Mouse (Mus musculus) forebrain, postnatal 0 days (tissue): ENCODE data around the gene Tmub2. TPM values are rescaled to one million over a fixed set of nuclear protein-coding genes. Genes with fewer than 3 reads are reported as not detected.
"Not testable (repeated sequence)": the region's sequence is repeated elsewhere in the genome, so short reads cannot be mapped to it uniquely, and the experiment has no call there.

Source experiments
- ATAC-seq: fragments of 200-750 bp; cut with Nextera tagmentation; 2 replicates; pipeline ENCODE4 v1.8.0; 2017; ENCODE audit warnings: mild to moderate bottlenecking, moderate library complexity
- DNase-seq: peaks from one replicate; pipeline ENCODE4 v3.0.0-alpha.2; 2015
- H3K27ac ChIP-seq: fragments of 300-500 bp; sonication (generic); 2 replicates; pipeline ENCODE4 v1.5.1; 2014; ENCODE audit warnings: low read depth, mild to moderate bottlenecking, antibody characterized with exemption, low read length, moderate library complexity, mixed read lengths
- H3K27me3 ChIP-seq: fragments of 300-500 bp; sonication (generic); 2 replicates; pipeline ENCODE4 v1.6.1; 2014; ENCODE audit warnings: mild to moderate bottlenecking, low read length, mixed read lengths; ENCODE audit not compliant: insufficient read depth
- H3K36me3 ChIP-seq: fragments of 300-500 bp; sonication (generic); 2 replicates; pipeline ENCODE4 v1.6.1; 2014; ENCODE audit warnings: mild to moderate bottlenecking, moderate library complexity; ENCODE audit not compliant: insufficient read depth
- H3K4me1 ChIP-seq: fragments of 300-500 bp; sonication (generic); 2 replicates; pipeline ENCODE4 v1.6.1; 2014; ENCODE audit warnings: antibody characterized with exemption; ENCODE audit not compliant: insufficient read depth
- H3K4me2 ChIP-seq: fragments of 300-500 bp; sonication (generic); 2 replicates; pipeline ENCODE4 v1.6.1; 2014; ENCODE audit warnings: low read depth, mild to moderate bottlenecking, moderate library complexity
- H3K4me3 ChIP-seq: fragments of 300-500 bp; sonication (generic); 2 replicates; pipeline ENCODE4 v1.5.1; 2014; ENCODE audit warnings: low read depth, low read length, mixed read lengths
- H3K9ac ChIP-seq: fragments of 300-500 bp; sonication (generic); 2 replicates; pipeline ENCODE4 v1.6.1; 2014; ENCODE audit warnings: mild to moderate bottlenecking
- H3K9me3 ChIP-seq: fragments of 300-500 bp; sonication (generic); 2 replicates; pipeline ENCODE4 v1.6.1; 2016; ENCODE audit warnings: low read length
- CTCF ChIP-seq: sonication (generic); IDR thresholded peaks from 2 replicates; pipeline ENCODE4 v1.5.1; 2016; ENCODE audit warnings: antibody characterized with exemption, control low read depth, low read depth
- WGBS: fragments of 180-500 bp; shearing (Covaris S2); extraction: QIAGEN DNeasy Blood & Tissue Kit; methylation state at CpG from one replicate; pipeline ENCODE4 v1.1.7; 2014; 5-methylcytosine and 5-hydroxymethylcytosine counted together
- polyA plus RNA-seq: library from polyadenylated mRNA; unstranded; fragments of >200 nt; fragmentation: Nextera tagmentation; extraction: Ambion mirVana; gene quantifications from 2 replicates; pipeline ENCODE4 v1.2.1, GENCODE M21; 2015
- total RNA-seq: library from RNA; depleted of rRNA; stranded (reverse); fragments of >200 nt; gene quantifications from 2 replicates; pipeline ENCODE4 v1.2.3, GENCODE M21; 2014

Tmub2 gene
- total and polyA plus RNA-seq, 2 experiments from 2014 or later = 67.0 to 72.5 TPM

DNA sequence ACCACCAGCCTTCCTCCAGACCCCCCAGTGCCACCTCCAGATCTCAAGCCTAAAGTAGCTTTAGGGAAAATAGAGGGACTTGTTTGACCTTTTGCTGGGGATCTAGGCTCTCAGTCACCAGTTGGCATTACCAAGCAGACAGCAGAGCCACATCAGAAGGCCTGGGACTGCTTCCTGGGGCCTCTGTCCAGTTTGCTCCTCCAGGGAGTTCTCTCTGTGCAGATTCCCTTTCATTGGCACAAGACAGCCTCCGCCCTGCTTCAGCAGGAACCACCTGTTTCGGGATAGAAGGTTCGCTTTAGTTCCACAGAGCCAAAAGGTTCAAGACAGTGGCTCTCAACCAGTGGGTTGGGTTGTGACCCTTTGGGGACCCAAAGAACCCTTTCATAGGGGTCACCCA lies 5.1 kb upstream of the Tmub2 start:
- Histone ChIP-seq H3K9me3 (no peaks in the 10 kb centered on the region), H3K9ac (no peak overlapping the region), H3K4me1 (no peaks in the 10 kb centered on the region), H3K36me3 (no peaks in the 10 kb centered on the region), H3K4me2 (no peak overlapping the region), H3K27ac (no peak overlapping the region), H3K27me3 (peaks cover 4% of the 10 kb centered on the region; the same call in 1 of the 2 replicates), H3K4me3 (no peak overlapping the region)
- ATAC-seq = no peak
- TF ChIP-seq CTCF = no peak
- no peak for DNase-seq
- 93% methylated on average over 3 of the region's 3 CpGs for WGBS

DNA sequence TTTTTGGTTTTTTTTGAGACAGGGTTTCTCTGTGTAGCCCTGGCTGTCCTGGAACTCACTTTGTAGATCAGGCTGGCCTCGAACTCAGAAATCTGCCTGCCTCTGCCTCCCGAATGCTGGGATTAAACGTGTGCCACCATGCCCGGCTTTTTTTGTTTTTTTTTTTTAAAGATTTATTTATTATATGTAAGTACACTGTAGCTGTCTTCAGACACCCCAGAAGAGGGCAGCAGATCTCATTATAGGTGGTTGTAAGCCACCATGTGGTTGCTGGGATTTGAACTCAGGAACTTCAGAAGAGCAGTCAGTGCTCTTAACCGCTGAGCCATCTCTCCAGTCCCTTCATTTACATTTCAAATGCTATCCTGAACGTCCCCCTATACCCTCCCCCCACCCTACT lies 4.5 kb upstream of the Tmub2 start:
- H3K27me3 ChIP-seq, H3K9ac ChIP-seq, DNase-seq, H3K4me2 ChIP-seq, H3K4me3 ChIP-seq, H3K36me3 ChIP-seq, ATAC-seq, H3K9me3 ChIP-seq, H3K4me1 ChIP-seq, H3K27ac ChIP-seq: not testable (repeated sequence)
- WGBS = 66% methylated on average over 6 of the region's 6 CpGs

GRCm38 (mm10) chr11:102283922-102284321 lies 809 bp upstream of the Tmub2 start:
- peak overlapping the region; percentile 79; the same call in 1 of the 2 replicates for H3K4me2 ChIP-seq
- H3K4me3 ChIP-seq = no peak overlapping the region; the same call in 1 of the 2 replicates
- no peak; the same call in 1 of the 2 replicates for TF ChIP-seq CTCF
- H3K36me3 ChIP-seq = peaks cover 17% of the 10 kb centered on the region
- WGBS = 93% methylated on average over 6 of the region's 6 CpGs
- no peak overlapping the region for H3K9ac ChIP-seq
- peaks cover 11% of the 10 kb centered on the region; the same call in 1 of the 2 replicates for H3K4me1 ChIP-seq
- ATAC-seq = no peak
- H3K9me3 ChIP-seq = no peaks in the 10 kb centered on the region
- no peak for DNase-seq
- H3K27me3 ChIP-seq = no peaks in the 10 kb centered on the region
- H3K27ac ChIP-seq = no peak overlapping the region

DNA sequence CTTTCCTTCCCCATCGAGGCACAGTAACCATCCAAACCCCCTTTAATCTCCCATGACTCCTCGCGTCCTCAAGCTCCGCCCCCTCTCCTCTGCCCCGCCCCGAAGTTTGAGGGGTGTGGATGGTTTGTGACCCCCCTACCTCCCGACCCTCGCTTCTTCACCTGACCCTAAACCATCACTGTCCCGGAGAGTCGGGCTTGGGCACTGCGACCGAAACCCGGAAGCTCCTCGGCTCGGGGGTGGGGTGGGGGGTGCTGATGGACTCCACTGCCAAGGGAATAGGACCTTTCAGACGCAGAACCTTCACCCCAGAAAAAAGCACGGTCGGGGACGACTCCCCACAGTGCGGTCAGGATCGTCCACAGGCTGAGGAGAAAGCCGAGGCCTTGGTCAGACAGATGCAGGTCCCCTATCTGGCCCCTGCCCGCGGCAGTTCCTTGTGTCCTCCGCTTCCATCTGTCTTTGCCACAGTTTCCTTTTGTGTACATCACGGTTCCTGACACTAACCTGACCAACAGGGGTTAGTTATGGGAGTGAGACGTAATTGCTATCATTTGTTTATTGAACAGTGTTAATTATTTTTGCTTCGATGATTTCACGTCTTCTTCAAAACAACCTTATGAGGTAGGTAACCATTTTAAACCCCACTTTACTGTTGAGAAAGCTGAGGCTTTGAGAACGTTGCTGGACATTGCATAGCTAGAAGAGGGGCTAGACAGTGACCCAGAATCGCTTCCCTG lies 534 bp downstream of the Tmub2 start:
- Histone ChIP-seq H3K4me2 (peak overlapping the region; percentile 79), H3K9me3 (no peaks in the 10 kb centered on the region), H3K27ac (peak overlapping the region; percentile 81), H3K9ac (peak overlapping the region; percentile 70), H3K4me3 (peak overlapping the region; percentile 73), H3K36me3 (peaks cover 27% of the 10 kb centered on the region), H3K4me1 (peaks cover 11% of the 10 kb centered on the region; the same call in 1 of the 2 replicates), H3K27me3 (no peaks in the 10 kb centered on the region)
- no peak for DNase-seq
- WGBS = 5% methylated on average over 31 of the region's 31 CpGs
- TF ChIP-seq CTCF = no peak
- ATAC-seq = peak; percentile 57

GRCm38 (mm10) chr11:102287485-102287884 lies 2.8 kb downstream of the Tmub2 start:
- Histone ChIP-seq H3K4me1 (peaks cover 11% of the 10 kb centered on the region; the same call in 1 of the 2 replicates), H3K4me2 (no peak overlapping the region), H3K27ac (no peak overlapping the region), H3K36me3 (peaks cover 47% of the 10 kb centered on the region), H3K27me3 (no peaks in the 10 kb centered on the region), H3K9me3 (no peaks in the 10 kb centered on the region), H3K9ac (no peak overlapping the region), H3K4me3 (no peak overlapping the region)
- TF ChIP-seq CTCF = no peak
- DNase-seq (no peak), ATAC-seq (no peak)
- 85% methylated on average over 8 of the region's 8 CpGs for WGBS

DNA sequence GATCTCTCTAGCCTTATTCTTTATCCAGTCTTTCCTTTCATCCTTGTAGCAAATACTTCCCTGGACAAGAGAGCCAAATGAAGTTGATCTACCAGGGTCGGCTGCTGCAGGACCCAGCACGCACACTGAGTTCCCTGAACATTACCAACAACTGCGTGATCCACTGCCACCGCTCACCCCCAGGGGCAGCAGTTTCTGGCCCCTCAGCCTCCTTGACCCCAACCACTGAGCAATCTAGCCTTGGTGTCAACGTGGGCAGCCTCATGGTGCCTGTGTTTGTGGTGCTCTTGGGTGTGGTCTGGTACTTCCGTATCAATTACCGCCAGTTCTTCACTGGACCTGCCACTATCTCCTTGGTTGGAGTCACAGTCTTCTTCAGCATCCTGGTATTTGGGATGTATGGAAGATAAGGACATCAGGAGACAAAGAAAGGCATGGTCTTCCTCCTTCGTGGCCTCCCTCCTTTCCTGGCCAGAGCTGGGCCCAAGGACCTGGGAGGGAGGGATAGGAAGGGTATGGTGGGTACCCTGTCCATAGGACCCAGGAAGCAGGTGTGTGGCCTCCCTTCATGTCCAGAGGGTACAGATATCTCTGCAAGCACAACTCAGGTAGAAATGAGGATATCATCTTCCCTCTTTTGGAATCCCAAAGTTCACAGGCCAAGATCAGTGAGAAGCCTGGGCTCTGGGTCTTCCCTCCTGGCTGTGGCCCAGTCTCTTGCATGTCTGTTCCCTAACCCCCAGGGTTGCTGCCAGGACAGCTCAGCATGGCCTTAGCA lies 3.5 kb downstream of the Tmub2 start:
- no peaks in the 10 kb centered on the region for H3K9me3 ChIP-seq
- H3K4me1 ChIP-seq = peaks cover 11% of the 10 kb centered on the region; the same call in 1 of the 2 replicates
- no peak overlapping the region for H3K27ac ChIP-seq
- WGBS = 87% methylated on average over 8 of the region's 8 CpGs
- no peak overlapping the region for H3K9ac ChIP-seq
- H3K4me2 ChIP-seq = no peak overlapping the region
- no peaks in the 10 kb centered on the region for H3K27me3 ChIP-seq
- no peak overlapping the region for H3K4me3 ChIP-seq
- DNase-seq (no peak), ATAC-seq (no peak)
- peak; percentile 23; the same call in 1 of the 2 replicates for TF ChIP-seq CTCF
- peaks cover 54% of the 10 kb centered on the region for H3K36me3 ChIP-seq

GRCm38 (mm10) chr11:102288913-102289312 lies 4.2 kb downstream of the Tmub2 start:
- WGBS = 76% methylated on average over 2 of the region's 2 CpGs
- Histone ChIP-seq H3K9ac (no peak overlapping the region), H3K36me3 (peaks cover 57% of the 10 kb centered on the region), H3K4me1 (peaks cover 11% of the 10 kb centered on the region; the same call in 1 of the 2 replicates), H3K9me3 (no peaks in the 10 kb centered on the region), H3K4me3 (no peak overlapping the region), H3K27ac (no peak overlapping the region), H3K27me3 (no peaks in the 10 kb centered on the region), H3K4me2 (no peak overlapping the region)
- ATAC-seq (no peak), DNase-seq (no peak)
- no peak for TF ChIP-seq CTCF
